Mouse (Mus musculus): ENCODE results near the gene Sox1. TPM values are rescaled to one million over a fixed set of nuclear protein-coding genes. Genes with fewer than 3 reads are reported as not detected.
A peak's percentile ranks its signal among the peaks of the same experiment; 100 is the strongest.

The Sox1 gene
- polyA plus RNA-seq, 1 experiment from 2014 or later: 1.1 TPM

GRCm38 (mm10) chr8:12381111-12381510 is 14.0 kb upstream of the Sox1 start:
- Histone ChIP-seq H3K27me3 (ENCODE audit: control insufficient read depth, insufficient read depth, low read length) (peaks cover 37% of the 10 kb centered on the region), H3K4me1 (ENCODE audit: control insufficient read depth, insufficient read depth, low read length) (peaks cover 6% of the 10 kb centered on the region; the same call in 1 of the 2 replicates), H3K4me3 (ENCODE audit: low read depth, low read length) (no peak overlapping the region), H3K36me3 (ENCODE audit: control insufficient read depth, insufficient read depth, low read length) (no peaks in the 10 kb centered on the region), H3K9me3 (ENCODE audit: control insufficient read depth, low read length) (no peaks in the 10 kb centered on the region), H3K9ac (replicated peaks; ENCODE audit: low read depth, low read length) (no peak overlapping the region), H3K4me2 (ENCODE audit: low read depth, low read length) (no peak overlapping the region), H3K27ac (ENCODE audit: low read depth, low read length) (no peak overlapping the region)
- no peak for ATAC-seq (ENCODE audit: low read depth)
- WGBS: 79% methylated on average over 3 of the region's 3 CpGs

- no peaks in the 10 kb centered on the region for H3K9me3 ChIP-seq (ENCODE audit: control insufficient read depth, low read length)
- no peaks in the 10 kb centered on the region for H3K36me3 ChIP-seq (ENCODE audit: control insufficient read depth, insufficient read depth, low read length)
- no peak for ATAC-seq (ENCODE audit: low read depth)
- H3K4me2 ChIP-seq (ENCODE audit: low read depth, low read length): no peak overlapping the region
- H3K4me1 ChIP-seq (ENCODE audit: control insufficient read depth, insufficient read depth, low read length): peaks cover 6% of the 10 kb centered on the region; the same call in 1 of the 2 replicates
- WGBS: 5% methylated on average over 21 of the region's 21 CpGs
- H3K27me3 ChIP-seq (ENCODE audit: control insufficient read depth, insufficient read depth, low read length): peaks cover 52% of the 10 kb centered on the region
- no peak overlapping the region for H3K4me3 ChIP-seq (ENCODE audit: low read depth, low read length)
- no peak overlapping the region for H3K27ac ChIP-seq (ENCODE audit: low read depth, low read length)
- H3K9ac ChIP-seq (replicated peaks; ENCODE audit: low read depth, low read length): no peak overlapping the region
These were observed 12.2 kb upstream of the Sox1 start for GRCm38 (mm10) chr8:12382707-12383561.

- Histone ChIP-seq H3K4me2 (ENCODE audit: low read depth, low read length) (peak overlapping the region; percentile 43), H3K4me3 (ENCODE audit: low read depth, low read length) (peak overlapping the region; percentile 15), H3K9ac (replicated peaks; ENCODE audit: low read depth, low read length) (no peak overlapping the region), H3K27me3 (ENCODE audit: control insufficient read depth, insufficient read depth, low read length) (peaks cover 64% of the 10 kb centered on the region), H3K27ac (ENCODE audit: low read depth, low read length) (no peak overlapping the region), H3K4me1 (ENCODE audit: control insufficient read depth, insufficient read depth, low read length) (peaks cover 6% of the 10 kb centered on the region; the same call in 1 of the 2 replicates), H3K36me3 (ENCODE audit: control insufficient read depth, insufficient read depth, low read length) (no peaks in the 10 kb centered on the region), H3K9me3 (ENCODE audit: control insufficient read depth, low read length) (no peaks in the 10 kb centered on the region)
- peak; percentile 62; the same call in 1 of the 2 replicates for ATAC-seq (ENCODE audit: low read depth)
- under 1% methylated on average over 34 of the region's 34 CpGs for WGBS
These were observed 10.9 kb upstream of the Sox1 start for GRCm38 (mm10) chr8:12383979-12384890.

GRCm38 (mm10) chr8:12384996-12385685 is 10.0 kb upstream of the Sox1 start:
- Histone ChIP-seq H3K36me3 (ENCODE audit: control insufficient read depth, insufficient read depth, low read length) (no peaks in the 10 kb centered on the region), H3K4me1 (ENCODE audit: control insufficient read depth, insufficient read depth, low read length) (peaks cover 6% of the 10 kb centered on the region; the same call in 1 of the 2 replicates), H3K4me2 (ENCODE audit: low read depth, low read length) (peak overlapping the region; percentile 43), H3K9me3 (ENCODE audit: control insufficient read depth, low read length) (no peaks in the 10 kb centered on the region), H3K9ac (replicated peaks; ENCODE audit: low read depth, low read length) (peak overlapping the region; percentile 0; the same call in 1 of the 2 replicates), H3K4me3 (ENCODE audit: low read depth, low read length) (peak overlapping the region; percentile 15), H3K27ac (ENCODE audit: low read depth, low read length) (no peak overlapping the region), H3K27me3 (ENCODE audit: control insufficient read depth, insufficient read depth, low read length) (peaks cover 63% of the 10 kb centered on the region)
- peak; percentile 28; the same call in 1 of the 2 replicates for ATAC-seq (ENCODE audit: low read depth)
- under 1% methylated on average over 56 of the region's 57 CpGs for WGBS

GRCm38 (mm10) chr8:12385686-12386488 is 9.2 kb upstream of the Sox1 start:
- Histone ChIP-seq H3K36me3 (ENCODE audit: control insufficient read depth, insufficient read depth, low read length) (no peaks in the 10 kb centered on the region), H3K9me3 (ENCODE audit: control insufficient read depth, low read length) (no peaks in the 10 kb centered on the region), H3K27me3 (ENCODE audit: control insufficient read depth, insufficient read depth, low read length) (peaks cover 59% of the 10 kb centered on the region), H3K9ac (replicated peaks; ENCODE audit: low read depth, low read length) (no peak overlapping the region), H3K27ac (ENCODE audit: low read depth, low read length) (no peak overlapping the region), H3K4me2 (ENCODE audit: low read depth, low read length) (peak overlapping the region; percentile 43), H3K4me1 (ENCODE audit: control insufficient read depth, insufficient read depth, low read length) (peaks cover 6% of the 10 kb centered on the region; the same call in 1 of the 2 replicates), H3K4me3 (ENCODE audit: low read depth, low read length) (peak overlapping the region; percentile 20; the same call in 1 of the 2 replicates)
- ATAC-seq (ENCODE audit: low read depth): no peak
- under 1% methylated on average over 73 of the region's 74 CpGs for WGBS

- Histone ChIP-seq H3K4me1 (ENCODE audit: control insufficient read depth, insufficient read depth, low read length) (peaks cover 6% of the 10 kb centered on the region; the same call in 1 of the 2 replicates), H3K4me3 (ENCODE audit: low read depth, low read length) (no peak overlapping the region), H3K27me3 (ENCODE audit: control insufficient read depth, insufficient read depth, low read length) (peaks cover 55% of the 10 kb centered on the region), H3K4me2 (ENCODE audit: low read depth, low read length) (no peak overlapping the region), H3K36me3 (ENCODE audit: control insufficient read depth, insufficient read depth, low read length) (no peaks in the 10 kb centered on the region), H3K9me3 (ENCODE audit: control insufficient read depth, low read length) (no peaks in the 10 kb centered on the region), H3K27ac (ENCODE audit: low read depth, low read length) (no peak overlapping the region), H3K9ac (replicated peaks; ENCODE audit: low read depth, low read length) (no peak overlapping the region)
- ATAC-seq (ENCODE audit: low read depth): no peak
- WGBS: under 1% methylated on average over 32 of the region's 32 CpGs
These were observed 8.4 kb upstream of the Sox1 start for GRCm38 (mm10) chr8:12386530-12387222.

GRCm38 (mm10) chr8:12387223-12387860 is 7.8 kb upstream of the Sox1 start:
- no peak overlapping the region for H3K27ac ChIP-seq (ENCODE audit: low read depth, low read length)
- H3K4me2 ChIP-seq (ENCODE audit: low read depth, low read length): no peak overlapping the region
- no peaks in the 10 kb centered on the region for H3K36me3 ChIP-seq (ENCODE audit: control insufficient read depth, insufficient read depth, low read length)
- peaks cover 54% of the 10 kb centered on the region for H3K27me3 ChIP-seq (ENCODE audit: control insufficient read depth, insufficient read depth, low read length)
- H3K4me1 ChIP-seq (ENCODE audit: control insufficient read depth, insufficient read depth, low read length): peaks cover 6% of the 10 kb centered on the region; the same call in 1 of the 2 replicates
- no peak overlapping the region for H3K4me3 ChIP-seq (ENCODE audit: low read depth, low read length)
- 6% methylated on average over 11 of the region's 13 CpGs for WGBS
- no peak for ATAC-seq (ENCODE audit: low read depth)
- H3K9me3 ChIP-seq (ENCODE audit: control insufficient read depth, low read length): no peaks in the 10 kb centered on the region
- no peak overlapping the region for H3K9ac ChIP-seq (replicated peaks; ENCODE audit: low read depth, low read length)
